In genomic region chr14:103346729-103347505, GRCm38 (mm10) we compare ENCODE assay signal across 8 mouse cellular contexts. TPM values are rescaled to one million over a fixed set of nuclear protein-coding genes. Genes with fewer than 3 reads are reported as not detected.
DNase-seq lines count a peak whose midpoint lies in the region; ATAC-seq and TF ChIP-seq lines count a peak whose summit lies in the region.

Gene Mycbp2, minus strand, starts transcription at chr14:103346814.

- TF ChIP-seq CTCF in bone marrow macrophage, adult 2 months (IDR thresholded peaks at IDR 0.05; ENCODE audit: low read depth, low read length) = no peak
- TF ChIP-seq CTCF in embryonic fibroblast, embryonic 13.5 days (IDR thresholded peaks at IDR 0.05; ENCODE audit: borderline replicate concordance, insufficient read depth, low read length) = no peak

- peak; percentile 100 for DNase-seq in A20 (ENCODE audit: low read depth, low spot score)
- DNase-seq in heart, adult 9 months (ENCODE audit: low spot score in 2 of 2) = peak; percentile 98
- peak; percentile 88 to 92 for DNase-seq in monocyte, adult 2 months (ENCODE audit: low read depth in 1 of 2, low spot score in 2 of 2)
- peak; percentile 97 for DNase-seq in spleen, postnatal 36 days (ENCODE audit: low spot score in 2 of 2)

- H3K4me2 ChIP-seq in kidney, embryonic 14.5 days (replicated peaks; ENCODE audit: low read depth, low read length) = peak within 1 kb of the TSS; percentile 80
- H3K4me2 ChIP-seq in limb, embryonic 15.5 days = peak within 1 kb of the TSS; percentile 72

- WGBS in kidney, embryonic 14.5 days = 5% methylated on average over 40 of the region's 41 CpGs
- 4% methylated on average over 35 of the region's 41 CpGs for WGBS in limb, embryonic 15.5 days

- H3K9ac ChIP-seq in kidney, embryonic 14.5 days (ENCODE audit: low read depth, low read length) = peak within 1 kb of the TSS; percentile 89
- H3K9ac ChIP-seq in limb, embryonic 15.5 days = peak within 1 kb of the TSS; percentile 67

- no peak for TF ChIP-seq POLR2A in bone marrow macrophage, adult 2 months (IDR thresholded peaks at IDR 0.05; ENCODE audit: borderline replicate concordance, low read depth, low read length)
- TF ChIP-seq POLR2A in embryonic fibroblast, embryonic 13.5 days (IDR thresholded peaks at IDR 0.05; ENCODE audit: low read depth, low read length) = peak; percentile 76

- no peaks in the 10 kb centered on the region for H3K27me3 ChIP-seq in kidney, embryonic 14.5 days (ENCODE audit: control insufficient read depth, insufficient read depth, low read length)
- H3K27me3 ChIP-seq in limb, embryonic 15.5 days = no peaks in the 10 kb centered on the region

- no peaks in the 10 kb centered on the region for H3K36me3 ChIP-seq in kidney, embryonic 14.5 days (ENCODE audit: control insufficient read depth, insufficient read depth, low read length)
- no peaks in the 10 kb centered on the region for H3K36me3 ChIP-seq in limb, embryonic 15.5 days

- peak within 1 kb of the TSS; percentile 95 for H3K4me3 ChIP-seq in bone marrow macrophage, adult 2 months (ENCODE audit: insufficient read depth, low read length)
- H3K4me3 ChIP-seq in embryonic fibroblast, embryonic 13.5 days (ENCODE audit: insufficient read depth, low read length) = peak within 1 kb of the TSS; percentile 74
- H3K4me3 ChIP-seq in kidney, embryonic 14.5 days (ENCODE audit: low read length) = peak within 1 kb of the TSS; percentile 80
- peak within 1 kb of the TSS; percentile 79 for H3K4me3 ChIP-seq in limb, embryonic 15.5 days

- peak within 1 kb of the TSS; percentile 72 for H3K27ac ChIP-seq in bone marrow macrophage, adult 2 months (ENCODE audit: insufficient read depth, low read depth, low read length)
- peak within 1 kb of the TSS; percentile 48; the same call in 1 of the 2 replicates for H3K27ac ChIP-seq in embryonic fibroblast, embryonic 13.5 days (ENCODE audit: insufficient read depth, low read length)
- H3K27ac ChIP-seq in kidney, embryonic 14.5 days (ENCODE audit: low read depth, low read length) = peak within 1 kb of the TSS; percentile 79
- H3K27ac ChIP-seq in limb, embryonic 15.5 days = peak within 1 kb of the TSS; percentile 87

- ATAC-seq in kidney, embryonic 14.5 days (ENCODE audit: low FRiP score, low TSS enrichment) = peak; percentile 99
- ATAC-seq in limb, embryonic 15.5 days (ENCODE audit: insufficient number of reproducible peaks, low FRiP score, low TSS enrichment, low read depth) = peak; percentile 98

- no peaks in the 10 kb centered on the region for H3K9me3 ChIP-seq in kidney, embryonic 14.5 days (ENCODE audit: control insufficient read depth, low read length)
- no peaks in the 10 kb centered on the region for H3K9me3 ChIP-seq in limb, embryonic 15.5 days

- peaks cover 23% of the 10 kb centered on the region for H3K4me1 ChIP-seq in bone marrow macrophage, adult 2 months (ENCODE audit: control insufficient read depth, insufficient read depth, low read length)
- no peaks in the 10 kb centered on the region for H3K4me1 ChIP-seq in embryonic fibroblast, embryonic 13.5 days (ENCODE audit: control insufficient read depth, insufficient read depth, low read length)
- peaks cover 14% of the 10 kb centered on the region; the same call in 1 of the 2 replicates for H3K4me1 ChIP-seq in kidney, embryonic 14.5 days (ENCODE audit: control insufficient read depth, insufficient read depth, low read length)
- peaks cover 17% of the 10 kb centered on the region for H3K4me1 ChIP-seq in limb, embryonic 15.5 days

RNA-seq across cellular contexts. Expression of gene Mycbp2, which starts in this region (rescaled TPM):
- 52.4 and 56.8 TPM in 2 replicates for polyA plus RNA-seq in bone marrow macrophage, adult 2 months (2012; ENCODE audit: insufficient read depth, insufficient read length, missing spikeins)
- polyA plus RNA-seq in embryonic fibroblast, embryonic 13.5 days (2011; ENCODE audit: insufficient read length, low read depth, missing spikeins) = 46.1 and 50.7 TPM in 2 replicates
- polyA plus RNA-seq in kidney, embryonic 14.5 days (2014; fragmentation: Nextera tagmentation; extraction: Ambion mirVana) = 23.2 and 26.1 TPM in 2 replicates
- 21.5 and 23.6 TPM in 2 replicates for polyA plus RNA-seq in limb, embryonic 15.5 days (2015; fragmentation: Nextera tagmentation; extraction: Ambion mirVana)

Comparison
In these comparisons a context has a peak if more than half of its experiments do, and no peak if none do; other contexts are left out.
1. Peak in every context shown above with its lines: DNase-seq, ATAC-seq, H3K4me3 ChIP-seq and H3K27ac ChIP-seq.